Mouse (Mus musculus) left cerebral cortex, postnatal 36 days (tissue): ENCODE measurements around the gene Krtap1-5. TPM values are rescaled to one million over a fixed set of nuclear protein-coding genes. Genes with fewer than 3 reads are reported as not detected.

ENCODE experiments used
- DNase-seq, 2 experiments: peaks; one replicate each; pipeline ENCODE4 v3.0.0; 2021 to 2022; ENCODE audit warnings: low spot score in 2 of 2, mixed read lengths in 1 of 2
- intact Hi-C: fragments of 180-260 bp; cut with DNase I; formaldehyde crosslinking; loops from one replicate; pipeline ENCODE4 v1.15.1; 2025
- total RNA-seq, 2 experiments: library from RNA; stranded (reverse); gene quantifications; 2 replicates each; pipeline ENCODE4 v1.2.3; 2021

The Krtap1-5 gene
- total RNA-seq, 2 experiments from 2014 or later: not detected

- DNase-seq: no peak
- intact Hi-C loops: no loop called here
Measured at GRCm38 (mm10) chr11:99556195-99556594, 24.6 kb downstream of the Krtap1-5 start.

GRCm38 (mm10) chr11:99550765-99551164 lies 30.1 kb downstream of the Krtap1-5 start, which contains the start of gene Krtap3-3:
Gene Krtap3-3 (minus strand): TSS chr11:99550865.
- no peak for DNase-seq
- intact Hi-C loops: no loop called here

- intact Hi-C loops: no loop called here
- no peak for DNase-seq
Measured at GRCm38 (mm10) chr11:99547892-99548291, 32.9 kb downstream of the Krtap1-5 start.

GRCm38 (mm10) chr11:99539721-99540120 lies 41.1 kb downstream of the Krtap1-5 start:
- DNase-seq: peak; percentile 14 to 16
- intact Hi-C loops: no loop called here

Other genes starting within 250 kb of the Krtap1-5 start
- not detected for gene Krt26, start 243.1 kb downstream of the Krtap1-5 start, total RNA-seq
- gene Krt27, start 229.9 kb downstream of the Krtap1-5 start, total RNA-seq: not detected
- gene Krt28, start 206.1 kb downstream of the Krtap1-5 start, total RNA-seq: not detected
- gene Krt10, start 191.7 kb downstream of the Krtap1-5 start, total RNA-seq: 10 to 100 TPM in 1 of 2 experiments, 1 to 10 TPM in 1; 9.7 to 12.4 TPM
- 10 to 100 TPM in 1 of 2 experiments, 1 to 10 TPM in 1; 9.4 to 13.4 TPM for gene Krt12, start 158.8 kb downstream of the Krtap1-5 start, total RNA-seq
- gene Krt20, start 142.9 kb downstream of the Krtap1-5 start, total RNA-seq: not detected
- gene Krt23, start 87.9 kb downstream of the Krtap1-5 start, total RNA-seq: not detected
- not detected for gene Krt39, start 59.7 kb downstream of the Krtap1-5 start, total RNA-seq
- not detected for gene Krt40, start 37.9 kb downstream of the Krtap1-5 start, total RNA-seq
- not detected for gene Krtap3-3, start 30.2 kb downstream of the Krtap1-5 start, total RNA-seq
- not detected for gene Krtap3-2, start 24.2 kb downstream of the Krtap1-5 start, total RNA-seq
- not detected for gene Gm11939, start 21.6 kb downstream of the Krtap1-5 start, total RNA-seq
- gene Krtap3-1, start 14.4 kb downstream of the Krtap1-5 start, total RNA-seq: not detected
- not detected for gene Krtap1-4, start 2.6 kb upstream of the Krtap1-5 start, total RNA-seq
- gene Krtap1-3, start 10.3 kb upstream of the Krtap1-5 start, total RNA-seq: not detected
- gene Krtap9-3, start 17.1 kb upstream of the Krtap1-5 start, total RNA-seq: not detected
- not detected for gene Gm11938, start 22.3 kb upstream of the Krtap1-5 start, total RNA-seq
- not detected for gene Gm11937, start 29.2 kb upstream of the Krtap1-5 start, total RNA-seq
- gene Krtap2-4, start 33.8 kb upstream of the Krtap1-5 start, total RNA-seq: not detected
- gene Gm11562, start 39.4 kb upstream of the Krtap1-5 start, total RNA-seq: not detected
- not detected for gene Krtap4-1, start 47.2 kb upstream of the Krtap1-5 start, total RNA-seq
- gene Krtap4-2, start 54.1 kb upstream of the Krtap1-5 start, total RNA-seq: not detected
- not detected for gene Krtap4-7, start 63.1 kb upstream of the Krtap1-5 start, total RNA-seq
- gene Gm11555, start 69.2 kb upstream of the Krtap1-5 start, total RNA-seq: not detected
- gene Gm11563, start 77.9 kb upstream of the Krtap1-5 start, total RNA-seq: not detected
- not detected for gene Krtap4-6, start 84.9 kb upstream of the Krtap1-5 start, total RNA-seq
- not detected for gene Gm14190, start 109.7 kb upstream of the Krtap1-5 start, total RNA-seq
- not detected for gene Gm14180, start 153.3 kb upstream of the Krtap1-5 start, total RNA-seq
- gene Gm11595, start 191.9 kb upstream of the Krtap1-5 start, total RNA-seq: not detected
- gene Krtap4-8, start 199.7 kb upstream of the Krtap1-5 start, total RNA-seq: not detected
- not detected for gene Krtap4-9, start 204.2 kb upstream of the Krtap1-5 start, total RNA-seq
- not detected for gene Gm11596, start 212.5 kb upstream of the Krtap1-5 start, total RNA-seq
- not detected for gene Gm11569, start 217.9 kb upstream of the Krtap1-5 start, total RNA-seq
- gene Gm11554, start 223.4 kb upstream of the Krtap1-5 start, total RNA-seq: not detected
- not detected for gene Krtap4-13, start 228.9 kb upstream of the Krtap1-5 start, total RNA-seq
- gene Gm11564, start 234.7 kb upstream of the Krtap1-5 start, total RNA-seq: not detected